Mouse (Mus musculus): Measurements from ENCODE around the gene Evx2.

DNA sequence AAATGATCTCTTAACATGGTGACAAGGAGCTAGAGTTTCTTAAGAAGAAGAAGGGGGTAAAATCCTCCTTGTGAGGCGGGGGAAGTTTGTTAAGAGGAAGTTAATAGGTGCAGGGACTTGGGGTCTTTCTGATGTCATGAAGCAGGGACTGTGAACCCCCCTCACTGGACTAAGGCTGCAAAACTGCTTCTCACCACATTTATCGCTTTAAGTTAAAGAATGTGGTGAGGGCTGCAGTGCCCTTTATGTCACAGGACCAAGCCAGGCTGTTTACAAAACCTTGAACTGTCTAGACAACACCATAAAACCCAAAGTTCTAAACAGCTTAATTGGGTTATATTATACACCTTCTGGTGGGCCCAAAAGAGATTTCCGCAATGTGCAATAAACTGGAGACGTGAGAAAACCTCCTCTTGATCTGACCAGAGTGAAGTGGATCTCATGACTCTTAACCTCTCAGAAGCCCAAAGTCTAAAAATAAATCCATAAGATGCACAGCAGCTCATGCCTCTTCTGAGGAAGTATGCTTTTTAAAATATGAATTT, 25.8 kb upstream of the Evx2 start:
- no peak for TF ChIP-seq EP300 (IDR thresholded peaks at IDR 0.05; ENCODE audit: low read depth)
- TF ChIP-seq CTCF (IDR thresholded peaks at IDR 0.05; ENCODE audit: low read depth), result no peak
